Mouse (Mus musculus): ENCODE measurements around the gene Ptpro. TPM values are rescaled to one million over a fixed set of nuclear protein-coding genes. Genes with fewer than 3 reads are reported as not detected.
A peak's percentile ranks its signal among the peaks of the same experiment; 100 is the strongest.

Ptpro gene
- polyA plus RNA-seq, 1 experiment, result 6.6 TPM

DNA sequence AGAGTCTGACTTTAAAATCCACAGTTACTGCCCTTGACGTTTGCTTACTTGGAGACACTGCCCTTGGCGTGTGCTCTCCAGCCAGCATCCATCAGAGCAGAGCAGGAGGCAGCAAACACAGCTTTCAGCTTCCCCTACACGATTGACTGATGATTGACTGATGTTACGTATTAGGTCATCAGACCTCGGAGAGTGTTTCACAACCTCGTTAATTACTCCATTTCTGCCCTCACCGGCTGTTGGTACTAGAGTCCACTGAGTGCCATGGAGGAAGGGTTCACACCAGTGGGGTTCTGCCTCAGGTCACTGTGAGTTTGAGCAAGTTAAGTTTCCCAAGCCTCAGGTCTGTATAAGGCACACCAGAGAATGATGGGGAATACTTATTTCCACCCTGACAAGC lies 143.0 kb downstream of the Ptpro start:
- 86% methylated on average over 7 of the region's 7 CpGs for WGBS
- H3K4me1 ChIP-seq (ENCODE audit: control insufficient read depth, insufficient read depth, low read length), result no peaks in the 10 kb centered on the region
- no peak for DNase-seq
- no peak overlapping the region for H3K4me3 ChIP-seq (replicated peaks; ENCODE audit: insufficient read depth, low read depth, low read length)
- no peaks in the 10 kb centered on the region for H3K27me3 ChIP-seq (ENCODE audit: control insufficient read depth, insufficient read depth, low read length)
- no peak overlapping the region for H3K27ac ChIP-seq (ENCODE audit: insufficient read depth, low read length)
- TF ChIP-seq CTCF (IDR thresholded peaks at IDR 0.05; ENCODE audit: borderline replicate concordance, insufficient read depth, low read depth, low read length) (no peak), POLR2A (IDR thresholded peaks at IDR 0.05; ENCODE audit: borderline replicate concordance, insufficient read depth, low read length) (no peak)

DNA sequence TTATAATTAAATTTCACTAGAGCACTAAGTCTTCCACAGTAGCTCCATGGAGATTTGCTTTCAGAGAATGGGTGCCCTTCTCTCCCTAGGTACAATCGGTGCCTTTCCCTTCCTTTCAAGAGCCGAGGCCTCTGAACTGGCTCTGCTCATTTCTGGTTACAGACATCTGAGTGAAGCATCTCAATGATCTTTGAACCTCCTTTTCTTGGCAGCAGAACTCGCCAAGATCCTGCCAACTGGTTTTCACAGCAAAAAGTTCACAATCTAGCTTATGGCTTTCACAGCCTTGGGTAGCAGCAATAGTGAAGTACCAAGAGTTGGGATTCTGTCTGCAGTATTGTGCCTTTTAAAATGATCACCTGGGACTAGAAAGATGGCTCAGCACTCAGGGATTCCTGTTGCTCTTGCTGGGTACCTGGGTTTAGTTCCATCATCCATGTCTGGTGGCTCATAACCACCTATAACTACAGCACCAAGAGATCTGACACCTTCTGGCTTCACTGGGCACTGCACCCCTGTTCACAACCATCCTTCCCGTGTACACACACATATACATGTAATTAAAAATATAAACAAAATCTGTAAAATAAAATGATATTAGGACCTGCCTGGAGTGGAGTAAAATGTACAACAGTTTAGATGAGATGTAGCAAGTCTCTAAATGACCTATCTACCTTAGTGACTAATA lies 144.1 kb downstream of the Ptpro start:
- H3K27me3 ChIP-seq (ENCODE audit: control insufficient read depth, insufficient read depth, low read length), result no peaks in the 10 kb centered on the region
- no peak for DNase-seq
- no peaks in the 10 kb centered on the region for H3K4me1 ChIP-seq (ENCODE audit: control insufficient read depth, insufficient read depth, low read length)
- 67% methylated on average over 4 of the region's 4 CpGs for WGBS
- no peak overlapping the region for H3K4me3 ChIP-seq (replicated peaks; ENCODE audit: insufficient read depth, low read depth, low read length)
- TF ChIP-seq CTCF (IDR thresholded peaks at IDR 0.05; ENCODE audit: borderline replicate concordance, insufficient read depth, low read depth, low read length) (0 out of 2 replicates have a peak, but pooled peaks have one; percentile 29), POLR2A (IDR thresholded peaks at IDR 0.05; ENCODE audit: borderline replicate concordance, insufficient read depth, low read length) (no peak)
- H3K27ac ChIP-seq (ENCODE audit: insufficient read depth, low read length), result no peak overlapping the region

DNA sequence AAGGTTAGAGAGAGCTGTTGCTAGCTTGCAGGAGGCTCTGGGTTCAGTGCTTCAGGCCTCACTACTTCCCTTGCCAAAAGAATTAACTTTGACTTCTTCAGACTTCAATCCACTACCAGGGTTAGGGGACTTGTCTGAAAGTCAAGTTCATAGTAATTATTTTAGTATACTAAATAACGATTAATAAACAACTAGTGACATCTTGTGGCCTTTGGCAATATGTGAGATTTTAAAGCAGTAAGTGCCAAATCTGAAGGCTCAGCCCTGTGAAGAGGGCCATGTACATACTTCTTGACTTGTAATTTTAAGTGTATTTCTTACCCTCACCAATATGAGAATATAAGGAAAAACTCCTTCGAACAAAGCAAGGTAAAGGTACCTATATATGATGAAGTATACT lies 145.2 kb downstream of the Ptpro start:
- WGBS, result 68% methylated on average over 2 of the region's 2 CpGs
- DNase-seq, result no peak
- TF ChIP-seq CTCF (IDR thresholded peaks at IDR 0.05; ENCODE audit: borderline replicate concordance, insufficient read depth, low read depth, low read length), result no peak
- no peak for TF ChIP-seq POLR2A (IDR thresholded peaks at IDR 0.05; ENCODE audit: borderline replicate concordance, insufficient read depth, low read length)
- H3K27me3 ChIP-seq (ENCODE audit: control insufficient read depth, insufficient read depth, low read length), result no peaks in the 10 kb centered on the region
- no peak overlapping the region for H3K4me3 ChIP-seq (replicated peaks; ENCODE audit: insufficient read depth, low read depth, low read length)
- no peaks in the 10 kb centered on the region for H3K4me1 ChIP-seq (ENCODE audit: control insufficient read depth, insufficient read depth, low read length)
- H3K27ac ChIP-seq (ENCODE audit: insufficient read depth, low read length), result no peak overlapping the region

DNA sequence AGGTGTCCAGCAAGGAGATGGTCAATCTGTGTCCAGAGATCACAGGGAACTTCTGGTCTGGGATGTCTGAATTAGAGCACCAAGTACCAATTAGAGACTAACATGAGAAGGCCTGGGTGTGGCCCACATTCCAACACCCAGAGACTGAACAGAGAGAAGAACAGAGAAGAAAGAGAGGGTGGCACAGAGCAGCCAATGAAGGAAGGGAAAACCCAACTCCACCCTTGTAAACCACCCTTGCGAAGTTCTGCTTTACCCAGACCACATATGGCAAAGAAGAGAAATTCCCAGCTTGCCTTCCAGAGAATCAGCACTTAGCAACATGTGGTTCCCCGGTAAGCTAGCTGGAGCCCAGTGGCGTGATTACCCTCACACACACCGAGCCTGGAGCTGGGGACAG lies 152.1 kb downstream of the Ptpro start:
- whole genome bisulfite sequencing, result 88% methylated on average over 4 of the region's 4 CpGs
- Histone ChIP-seq H3K4me3 (replicated peaks; ENCODE audit: insufficient read depth, low read depth, low read length) (no peak overlapping the region), H3K4me1 (ENCODE audit: control insufficient read depth, insufficient read depth, low read length) (no peaks in the 10 kb centered on the region), H3K27ac (ENCODE audit: insufficient read depth, low read length) (no peak overlapping the region), H3K27me3 (ENCODE audit: control insufficient read depth, insufficient read depth, low read length) (no peaks in the 10 kb centered on the region)
- TF ChIP-seq POLR2A (IDR thresholded peaks at IDR 0.05; ENCODE audit: borderline replicate concordance, insufficient read depth, low read length) (no peak), CTCF (IDR thresholded peaks at IDR 0.05; ENCODE audit: borderline replicate concordance, insufficient read depth, low read depth, low read length) (no peak)
- DNase-seq, result no peak

DNA sequence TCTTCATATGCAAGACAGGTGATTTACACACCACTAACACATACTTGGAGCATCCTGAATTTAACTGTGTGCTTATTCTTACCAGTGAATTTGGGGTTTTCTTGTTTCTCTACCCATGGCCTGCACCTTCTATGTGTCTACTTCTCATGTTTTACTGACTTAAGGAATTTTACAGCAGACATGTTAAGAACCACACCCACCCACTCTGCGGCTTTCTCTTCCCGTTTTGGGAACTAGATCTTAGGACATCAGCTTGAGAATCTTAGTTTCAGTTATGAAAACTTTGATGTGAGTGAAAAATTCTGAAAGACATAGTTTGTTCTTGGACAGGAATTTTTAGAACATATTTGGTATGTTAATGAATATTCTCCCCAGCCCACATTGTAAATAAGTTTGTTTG lies 153.6 kb downstream of the Ptpro start:
- Histone ChIP-seq H3K27me3 (ENCODE audit: control insufficient read depth, insufficient read depth, low read length) (no peaks in the 10 kb centered on the region), H3K4me3 (replicated peaks; ENCODE audit: insufficient read depth, low read depth, low read length) (no peak overlapping the region), H3K27ac (ENCODE audit: insufficient read depth, low read length) (no peak overlapping the region), H3K4me1 (ENCODE audit: control insufficient read depth, insufficient read depth, low read length) (no peaks in the 10 kb centered on the region)
- no peak for DNase-seq
- 88% methylated on average over 2 of the region's 2 CpGs for WGBS
- no peak for TF ChIP-seq CTCF (IDR thresholded peaks at IDR 0.05; ENCODE audit: borderline replicate concordance, insufficient read depth, low read depth, low read length)
- no peak for TF ChIP-seq POLR2A (IDR thresholded peaks at IDR 0.05; ENCODE audit: borderline replicate concordance, insufficient read depth, low read length)

DNA sequence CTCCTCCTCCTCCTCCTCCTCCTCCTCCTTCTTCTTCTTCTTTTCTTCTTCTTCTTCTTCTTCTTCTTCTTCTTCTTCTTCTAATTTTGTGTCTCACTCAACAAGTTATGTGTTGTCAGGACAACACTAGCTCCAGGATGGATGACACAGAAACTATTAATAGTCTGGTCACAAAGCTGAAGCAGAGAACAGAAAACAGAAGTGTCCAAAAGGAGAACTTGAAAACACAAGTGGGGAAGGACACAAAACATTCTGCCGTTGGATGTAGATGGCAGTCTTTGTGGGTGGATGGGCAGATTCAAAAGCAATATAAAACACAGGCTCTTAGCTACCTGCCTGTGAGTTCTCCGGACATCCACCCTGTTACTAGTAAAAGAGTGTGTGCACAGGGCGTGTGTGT lies 158.4 kb downstream of the Ptpro start:
- no peak for TF ChIP-seq CTCF (IDR thresholded peaks at IDR 0.05; ENCODE audit: borderline replicate concordance, insufficient read depth, low read depth, low read length)
- 72% methylated on average over 3 of the region's 3 CpGs for WGBS
- no peak overlapping the region for H3K27ac ChIP-seq (ENCODE audit: insufficient read depth, low read length)
- DNase-seq, result no peak
- no peaks in the 10 kb centered on the region for H3K4me1 ChIP-seq (ENCODE audit: control insufficient read depth, insufficient read depth, low read length)
- no peaks in the 10 kb centered on the region for H3K27me3 ChIP-seq (ENCODE audit: control insufficient read depth, insufficient read depth, low read length)
- H3K4me3 ChIP-seq (replicated peaks; ENCODE audit: insufficient read depth, low read depth, low read length), result no peak overlapping the region

DNA sequence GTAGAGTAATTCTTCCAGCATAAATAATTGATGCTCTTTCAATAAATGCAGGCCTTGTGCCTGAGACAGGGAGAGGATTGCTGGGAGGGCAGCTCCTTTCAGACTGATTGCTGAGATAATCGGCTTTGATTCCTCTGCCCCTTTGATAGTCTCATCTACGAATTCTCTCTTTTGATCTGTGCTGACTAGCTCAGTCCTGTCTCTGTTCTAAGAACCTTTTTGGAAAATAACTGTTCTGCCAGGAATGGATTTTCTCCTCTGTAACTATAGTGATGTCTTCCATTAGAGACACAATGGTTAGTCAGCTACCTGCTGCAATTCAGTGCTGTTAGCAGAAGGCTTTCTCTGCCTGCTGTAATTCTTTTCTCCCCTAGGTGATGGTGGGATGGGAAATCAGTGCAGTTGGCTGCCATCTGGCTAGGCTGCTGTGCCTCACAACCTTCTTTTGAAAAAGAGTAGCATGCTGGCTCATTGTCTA lies 159.8 kb downstream of the Ptpro start:
- Histone ChIP-seq H3K4me3 (replicated peaks; ENCODE audit: insufficient read depth, low read depth, low read length) (no peak overlapping the region), H3K27ac (ENCODE audit: insufficient read depth, low read length) (no peak overlapping the region), H3K27me3 (ENCODE audit: control insufficient read depth, insufficient read depth, low read length) (no peaks in the 10 kb centered on the region), H3K4me1 (ENCODE audit: control insufficient read depth, insufficient read depth, low read length) (no peaks in the 10 kb centered on the region)
- TF ChIP-seq POLR2A (IDR thresholded peaks at IDR 0.05; ENCODE audit: borderline replicate concordance, insufficient read depth, low read length) (no peak), CTCF (IDR thresholded peaks at IDR 0.05; ENCODE audit: borderline replicate concordance, insufficient read depth, low read depth, low read length) (0 out of 2 replicates have a peak, but pooled peaks have one; percentile 3)
- DNase-seq, result no peak
- WGBS, result 30% methylated on average over 2 of the region's 2 CpGs

DNA sequence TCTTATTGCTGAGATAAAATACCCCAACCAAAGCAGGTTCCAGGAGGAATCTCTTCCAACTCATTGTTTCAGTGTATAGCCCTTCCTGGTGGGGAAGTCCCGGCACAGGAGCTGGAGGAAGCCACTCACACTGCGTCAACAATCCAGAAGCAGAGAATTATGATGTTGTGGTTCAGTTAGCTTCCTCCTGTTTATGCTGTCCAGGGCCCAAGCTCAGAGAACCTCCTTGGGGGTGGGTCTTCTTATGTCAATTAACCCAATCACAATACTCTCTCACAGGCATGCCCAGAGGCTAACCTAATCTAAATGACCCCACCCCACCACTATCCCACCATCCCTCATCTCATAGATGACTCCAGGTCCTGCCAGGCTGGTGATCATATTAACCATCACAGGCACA lies 160.9 kb downstream of the Ptpro start:
- Histone ChIP-seq H3K27ac (ENCODE audit: insufficient read depth, low read length) (no peak overlapping the region), H3K4me3 (replicated peaks; ENCODE audit: insufficient read depth, low read depth, low read length) (no peak overlapping the region), H3K4me1 (ENCODE audit: control insufficient read depth, insufficient read depth, low read length) (no peaks in the 10 kb centered on the region), H3K27me3 (ENCODE audit: control insufficient read depth, insufficient read depth, low read length) (no peaks in the 10 kb centered on the region)
- TF ChIP-seq POLR2A (IDR thresholded peaks at IDR 0.05; ENCODE audit: borderline replicate concordance, insufficient read depth, low read length) (no peak), CTCF (IDR thresholded peaks at IDR 0.05; ENCODE audit: borderline replicate concordance, insufficient read depth, low read depth, low read length) (no peak)
- no peak for DNase-seq
- WGBS, result 88% methylated on average over 2 of the region's 2 CpGs

Data from cerebellum, adult 2 months (tissue).